Mouse (Mus musculus) liver, embryonic 12.5 days (tissue): ENCODE data around the gene Adprm. TPM values are rescaled to one million over a fixed set of nuclear protein-coding genes. Genes with fewer than 3 reads are reported as not detected.

ENCODE experiments used
- ATAC-seq: fragments of 200-750 bp; cut with Nextera tagmentation; 2 replicates; pipeline ENCODE4 v1.8.0; 2017; ENCODE audit warnings: moderate number of reproducible peaks, mild to moderate bottlenecking, moderate library complexity
- H3K27ac ChIP-seq: fragments of 300-500 bp; sonication (generic); 2 replicates; pipeline ENCODE4 v1.5.1; 2016; ENCODE audit warnings: mild to moderate bottlenecking
- H3K27me3 ChIP-seq: fragments of 300-500 bp; sonication (generic); replicated peaks from 2 replicates; pipeline ENCODE4 v1.6.1; 2016; ENCODE audit warnings: mild to moderate bottlenecking, moderate library complexity
- H3K36me3 ChIP-seq: fragments of 300-500 bp; sonication (generic); 2 replicates; pipeline ENCODE4 v1.6.1; 2016; ENCODE audit warnings: mild to moderate bottlenecking, moderate library complexity
- H3K4me1 ChIP-seq: fragments of 300-500 bp; sonication (generic); 2 replicates; pipeline ENCODE4 v1.6.1; 2016
- H3K4me2 ChIP-seq: fragments of 300-500 bp; sonication (generic); 2 replicates; pipeline ENCODE4 v1.6.1; 2016; ENCODE audit warnings: mild to moderate bottlenecking, moderate library complexity
- H3K4me3 ChIP-seq: fragments of 300-500 bp; sonication (generic); 2 replicates; pipeline ENCODE4 v1.5.1; 2016; ENCODE audit warnings: mild to moderate bottlenecking, moderate library complexity
- H3K9ac ChIP-seq: fragments of 300-500 bp; sonication (generic); 2 replicates; pipeline ENCODE4 v1.6.1; 2016; ENCODE audit warnings: mild to moderate bottlenecking, moderate library complexity
- H3K9me3 ChIP-seq: fragments of 300-500 bp; sonication (generic); replicated peaks from 2 replicates; pipeline ENCODE4 v1.6.1; 2016; ENCODE audit warnings: mild to moderate bottlenecking, moderate library complexity
- WGBS: fragments of 180-500 bp; shearing (Covaris S2); methylation state at CpG from one replicate; pipeline ENCODE4 v1.1.7; 2016; ENCODE audit not compliant: insufficient replicate concordance; 5-methylcytosine and 5-hydroxymethylcytosine counted together
- polyA plus RNA-seq: library from polyadenylated mRNA; unstranded; fragments of >200 nt; fragmentation: Nextera tagmentation; extraction: Ambion mirVana; gene quantifications from 2 replicates; pipeline ENCODE4 v1.2.1, GENCODE M21; 2016

Gene Adprm
- polyA plus RNA-seq, 1 experiment from 2014 or later, result 11.9 TPM

GRCm38 (mm10) chr11:67085489-67085888 is 33.1 kb upstream of the Adprm start:
- Histone ChIP-seq H3K27me3 (peaks cover 60% of the 10 kb centered on the region), H3K9me3 (no peaks in the 10 kb centered on the region), H3K36me3 (no peaks in the 10 kb centered on the region), H3K27ac (no peak overlapping the region), H3K9ac (no peak overlapping the region), H3K4me2 (no peak overlapping the region), H3K4me3 (no peak overlapping the region), H3K4me1 (peaks cover 9% of the 10 kb centered on the region; the same call in 1 of the 2 replicates)
- ATAC-seq, result no peak
- 4% methylated on average over 6 of the region's 6 CpGs for WGBS

- Histone ChIP-seq H3K27me3 (peaks cover 60% of the 10 kb centered on the region), H3K27ac (no peak overlapping the region), H3K4me1 (peaks cover 9% of the 10 kb centered on the region; the same call in 1 of the 2 replicates), H3K9me3 (no peaks in the 10 kb centered on the region), H3K9ac (no peak overlapping the region), H3K36me3 (no peaks in the 10 kb centered on the region), H3K4me3 (no peak overlapping the region), H3K4me2 (no peak overlapping the region)
- no peak for ATAC-seq
- WGBS, result 34% methylated on average over 32 of the region's 32 CpGs
Observed at GRCm38 (mm10) chr11:67083712-67084340, 31.4 kb upstream of the Adprm start.

GRCm38 (mm10) chr11:67083239-67083638 is 30.8 kb upstream of the Adprm start:
- ATAC-seq, result no peak
- Histone ChIP-seq H3K9me3 (no peaks in the 10 kb centered on the region), H3K4me2 (no peak overlapping the region), H3K4me3 (no peak overlapping the region), H3K36me3 (no peaks in the 10 kb centered on the region), H3K9ac (no peak overlapping the region), H3K27ac (no peak overlapping the region), H3K27me3 (peaks cover 57% of the 10 kb centered on the region), H3K4me1 (peaks cover 9% of the 10 kb centered on the region; the same call in 1 of the 2 replicates)
- WGBS, result 54% methylated on average over 6 of the region's 6 CpGs

- Histone ChIP-seq H3K27ac (no peak overlapping the region), H3K36me3 (no peaks in the 10 kb centered on the region), H3K4me3 (no peak overlapping the region), H3K4me2 (no peak overlapping the region), H3K9ac (no peak overlapping the region), H3K27me3 (peaks cover 54% of the 10 kb centered on the region), H3K9me3 (no peaks in the 10 kb centered on the region), H3K4me1 (peaks cover 9% of the 10 kb centered on the region; the same call in 1 of the 2 replicates)
- 63% methylated on average over 13 of the region's 13 CpGs for WGBS
- ATAC-seq, result no peak
Observed at GRCm38 (mm10) chr11:67082793-67083192, 30.4 kb upstream of the Adprm start.

GRCm38 (mm10) chr11:67082188-67082587 is 29.8 kb upstream of the Adprm start:
- H3K36me3 ChIP-seq, result no peaks in the 10 kb centered on the region
- ATAC-seq, result no peak
- no peaks in the 10 kb centered on the region for H3K9me3 ChIP-seq
- H3K27me3 ChIP-seq, result peaks cover 51% of the 10 kb centered on the region
- peaks cover 13% of the 10 kb centered on the region; the same call in 1 of the 2 replicates for H3K4me1 ChIP-seq
- no peak overlapping the region for H3K4me3 ChIP-seq
- no peak overlapping the region for H3K9ac ChIP-seq
- WGBS, result 50% methylated on average over 7 of the region's 7 CpGs
- no peak overlapping the region for H3K27ac ChIP-seq
- no peak overlapping the region for H3K4me2 ChIP-seq

- H3K27ac ChIP-seq, result no peak overlapping the region
- ATAC-seq, result peak; percentile 67
Observed at GRCm38 (mm10) chr11:67081125-67081649, 28.8 kb upstream of the Adprm start.

GRCm38 (mm10) chr11:67080168-67080567 is 27.8 kb upstream of the Adprm start:
- 7% methylated on average over 3 of the region's 3 CpGs for WGBS
- Histone ChIP-seq H3K4me2 (no peak overlapping the region), H3K27me3 (peaks cover 39% of the 10 kb centered on the region), H3K4me3 (no peak overlapping the region), H3K4me1 (peaks cover 13% of the 10 kb centered on the region; the same call in 1 of the 2 replicates), H3K9ac (no peak overlapping the region), H3K9me3 (no peaks in the 10 kb centered on the region), H3K27ac (no peak overlapping the region), H3K36me3 (no peaks in the 10 kb centered on the region)
- 0 out of 2 replicates have a peak, but pooled peaks have one; percentile 8 for ATAC-seq

More at GRCm38 (mm10) chr11:67081125-67081649, 28.8 kb upstream of the Adprm start:
- Histone ChIP-seq H3K36me3 (no peaks in the 10 kb centered on the region), H3K27me3 (peaks cover 46% of the 10 kb centered on the region), H3K9me3 (no peaks in the 10 kb centered on the region), H3K4me2 (no peak overlapping the region), H3K4me1 (peaks cover 13% of the 10 kb centered on the region; the same call in 1 of the 2 replicates), H3K9ac (no peak overlapping the region), H3K4me3 (no peak overlapping the region)
- WGBS, result 4% methylated on average over 10 of the region's 11 CpGs

GRCm38 (mm10) chr11:67079740-67080139 is 27.3 kb upstream of the Adprm start:
- H3K4me1 ChIP-seq, result peaks cover 13% of the 10 kb centered on the region; the same call in 1 of the 2 replicates
- H3K4me2 ChIP-seq, result no peak overlapping the region
- no peak overlapping the region for H3K4me3 ChIP-seq
- peaks cover 35% of the 10 kb centered on the region for H3K27me3 ChIP-seq
- H3K9me3 ChIP-seq, result no peaks in the 10 kb centered on the region
- ATAC-seq, result no peak
- H3K9ac ChIP-seq, result no peak overlapping the region
- H3K36me3 ChIP-seq, result no peaks in the 10 kb centered on the region
- H3K27ac ChIP-seq, result no peak overlapping the region
- 68% methylated on average over 11 of the region's 11 CpGs for WGBS

- 78% methylated on average over 6 of the region's 6 CpGs for WGBS
Observed at GRCm38 (mm10) chr11:67078888-67079287, 26.5 kb upstream of the Adprm start.

GRCm38 (mm10) chr11:67078000-67078399 is 25.6 kb upstream of the Adprm start, which contains the start of gene Myh3:
Gene Myh3 (plus strand): TSS chr11:67078300.
- Histone ChIP-seq H3K9me3 (no peaks in the 10 kb centered on the region), H3K4me3 (no peak within 1 kb of the TSS), H3K9ac (no peak within 1 kb of the TSS), H3K4me1 (peaks cover 13% of the 10 kb centered on the region; the same call in 1 of the 2 replicates), H3K36me3 (no peaks in the 10 kb centered on the region), H3K4me2 (no peak within 1 kb of the TSS), H3K27ac (no peak within 1 kb of the TSS), H3K27me3 (peaks cover 17% of the 10 kb centered on the region)
- no peak for ATAC-seq
- WGBS, result 64% methylated on average over 5 of the region's 5 CpGs

More at GRCm38 (mm10) chr11:67078888-67079287, 26.5 kb upstream of the Adprm start:
- Histone ChIP-seq H3K27ac (no peak overlapping the region), H3K4me2 (no peak overlapping the region), H3K4me1 (peaks cover 13% of the 10 kb centered on the region; the same call in 1 of the 2 replicates), H3K27me3 (peaks cover 26% of the 10 kb centered on the region), H3K9ac (no peak overlapping the region), H3K4me3 (no peak overlapping the region), H3K9me3 (no peaks in the 10 kb centered on the region), H3K36me3 (no peaks in the 10 kb centered on the region)
- no peak for ATAC-seq

GRCm38 (mm10) chr11:67077435-67077834 is 25.0 kb upstream of the Adprm start:
- H3K27ac ChIP-seq, result no peak overlapping the region
- no peak for ATAC-seq
- H3K36me3 ChIP-seq, result no peaks in the 10 kb centered on the region
- WGBS, result 21% methylated on average over 3 of the region's 3 CpGs
- peaks cover 15% of the 10 kb centered on the region for H3K27me3 ChIP-seq
- H3K9me3 ChIP-seq, result no peaks in the 10 kb centered on the region
- H3K4me3 ChIP-seq, result no peak overlapping the region
- no peak overlapping the region for H3K4me2 ChIP-seq
- H3K4me1 ChIP-seq, result peaks cover 13% of the 10 kb centered on the region; the same call in 1 of the 2 replicates
- no peak overlapping the region for H3K9ac ChIP-seq

GRCm38 (mm10) chr11:67076781-67077180 is 24.4 kb upstream of the Adprm start:
- 56% methylated on average over 5 of the region's 5 CpGs for WGBS
- H3K4me1 ChIP-seq, result peaks cover 13% of the 10 kb centered on the region; the same call in 1 of the 2 replicates
- H3K4me2 ChIP-seq, result no peak overlapping the region
- peaks cover 11% of the 10 kb centered on the region; the same call in 1 of the 2 replicates for H3K27me3 ChIP-seq
- H3K36me3 ChIP-seq, result no peaks in the 10 kb centered on the region
- ATAC-seq, result no peak
- H3K27ac ChIP-seq, result no peak overlapping the region
- no peak overlapping the region for H3K4me3 ChIP-seq
- H3K9me3 ChIP-seq, result no peaks in the 10 kb centered on the region
- no peak overlapping the region for H3K9ac ChIP-seq
